Mouse (Mus musculus): ENCODE data around the gene Cldn9. TPM values are rescaled to one million over a fixed set of nuclear protein-coding genes. Genes with fewer than 3 reads are reported as not detected.

The Cldn9 gene
- polyA plus RNA-seq, 1 experiment from 2014 or later = 1.8 TPM

DNA sequence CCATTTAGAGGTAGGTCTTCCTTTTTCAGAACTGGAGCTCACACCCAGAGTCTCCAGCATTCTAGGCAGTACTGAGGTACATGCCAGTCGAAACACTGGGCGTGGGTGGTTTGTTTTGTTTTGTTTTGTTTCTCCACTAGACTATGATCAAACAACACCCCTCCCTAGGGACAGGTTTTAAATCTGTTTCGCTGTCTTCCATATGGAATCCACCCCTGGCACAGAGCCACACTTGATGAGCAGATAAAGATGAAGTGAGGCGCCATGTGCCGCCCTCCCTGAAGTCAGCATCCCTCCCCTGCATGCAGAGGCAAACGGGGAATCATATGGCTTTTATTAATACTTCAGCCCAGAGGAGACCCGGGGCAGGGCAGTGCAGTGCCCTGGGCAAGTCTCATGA lies 20.9 kb upstream of the Cldn9 start:
- Histone ChIP-seq H3K9me3 (no peaks in the 10 kb centered on the region), H3K4me1 (0 out of 2 replicates have a peak, but pooled peaks cover 3% of the 10 kb centered on the region), H3K9ac (no peak overlapping the region), H3K27ac (no peak overlapping the region), H3K4me3 (replicated peaks) (no peak overlapping the region), H3K36me3 (no peaks in the 10 kb centered on the region), H3K4me2 (no peak overlapping the region), H3K27me3 (replicated peaks) (peaks cover 8% of the 10 kb centered on the region)
- WGBS = 49% methylated on average over 7 of the region's 7 CpGs
- ATAC-seq (ENCODE audit: insufficient read depth, low FRiP score, low read depth) = no peak

DNA sequence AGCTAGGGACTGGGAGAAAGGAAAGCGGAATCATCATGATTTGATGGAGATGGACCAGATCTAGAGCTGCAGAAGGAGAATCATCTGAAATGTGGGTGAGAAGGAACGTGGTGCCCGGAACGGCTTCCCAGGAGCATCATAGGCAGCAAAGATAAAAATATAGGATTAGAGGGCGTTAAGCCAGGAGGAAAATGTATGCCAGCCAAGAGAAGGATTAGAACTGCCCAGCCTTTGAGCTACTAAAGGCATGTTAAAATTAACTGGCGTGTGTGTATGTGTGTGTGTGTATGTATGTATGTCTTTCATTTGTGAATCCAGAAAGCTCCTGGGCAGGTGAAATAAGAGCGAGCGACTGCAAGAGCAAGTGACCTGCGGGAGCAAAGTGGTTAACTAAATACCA lies 19.5 kb upstream of the Cldn9 start:
- Histone ChIP-seq H3K36me3 (no peaks in the 10 kb centered on the region), H3K4me2 (no peak overlapping the region), H3K4me3 (replicated peaks) (no peak overlapping the region), H3K27ac (no peak overlapping the region), H3K27me3 (replicated peaks) (peaks cover 16% of the 10 kb centered on the region), H3K4me1 (peaks cover 8% of the 10 kb centered on the region; the same call in 1 of the 2 replicates), H3K9ac (no peak overlapping the region), H3K9me3 (no peaks in the 10 kb centered on the region)
- WGBS = 83% methylated on average over 9 of the region's 9 CpGs
- no peak for ATAC-seq (ENCODE audit: insufficient read depth, low FRiP score, low read depth)

DNA sequence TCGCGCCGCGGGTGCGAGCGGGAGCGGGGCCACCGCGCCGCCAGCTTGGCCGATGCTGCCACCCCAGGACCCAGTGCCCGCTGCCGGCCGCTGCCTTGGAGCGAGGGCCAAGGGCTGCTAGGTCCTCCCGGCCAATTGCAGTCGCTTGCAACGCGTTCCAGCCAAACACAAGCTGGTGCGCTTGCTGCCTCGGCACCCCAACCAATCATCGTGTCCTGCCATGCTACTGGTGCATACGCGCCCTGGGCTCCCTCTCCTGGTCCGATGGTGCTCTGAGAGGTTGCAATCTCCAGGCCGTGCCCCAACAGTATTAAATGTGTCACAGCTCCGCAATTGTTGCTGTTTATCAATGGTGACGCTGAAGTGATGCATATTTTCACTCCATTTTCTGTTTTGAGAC lies 16.3 kb upstream of the Cldn9 start:
- no peak overlapping the region for H3K27ac ChIP-seq
- under 1% methylated on average over 27 of the region's 28 CpGs for WGBS
- H3K9me3 ChIP-seq = no peaks in the 10 kb centered on the region

DNA sequence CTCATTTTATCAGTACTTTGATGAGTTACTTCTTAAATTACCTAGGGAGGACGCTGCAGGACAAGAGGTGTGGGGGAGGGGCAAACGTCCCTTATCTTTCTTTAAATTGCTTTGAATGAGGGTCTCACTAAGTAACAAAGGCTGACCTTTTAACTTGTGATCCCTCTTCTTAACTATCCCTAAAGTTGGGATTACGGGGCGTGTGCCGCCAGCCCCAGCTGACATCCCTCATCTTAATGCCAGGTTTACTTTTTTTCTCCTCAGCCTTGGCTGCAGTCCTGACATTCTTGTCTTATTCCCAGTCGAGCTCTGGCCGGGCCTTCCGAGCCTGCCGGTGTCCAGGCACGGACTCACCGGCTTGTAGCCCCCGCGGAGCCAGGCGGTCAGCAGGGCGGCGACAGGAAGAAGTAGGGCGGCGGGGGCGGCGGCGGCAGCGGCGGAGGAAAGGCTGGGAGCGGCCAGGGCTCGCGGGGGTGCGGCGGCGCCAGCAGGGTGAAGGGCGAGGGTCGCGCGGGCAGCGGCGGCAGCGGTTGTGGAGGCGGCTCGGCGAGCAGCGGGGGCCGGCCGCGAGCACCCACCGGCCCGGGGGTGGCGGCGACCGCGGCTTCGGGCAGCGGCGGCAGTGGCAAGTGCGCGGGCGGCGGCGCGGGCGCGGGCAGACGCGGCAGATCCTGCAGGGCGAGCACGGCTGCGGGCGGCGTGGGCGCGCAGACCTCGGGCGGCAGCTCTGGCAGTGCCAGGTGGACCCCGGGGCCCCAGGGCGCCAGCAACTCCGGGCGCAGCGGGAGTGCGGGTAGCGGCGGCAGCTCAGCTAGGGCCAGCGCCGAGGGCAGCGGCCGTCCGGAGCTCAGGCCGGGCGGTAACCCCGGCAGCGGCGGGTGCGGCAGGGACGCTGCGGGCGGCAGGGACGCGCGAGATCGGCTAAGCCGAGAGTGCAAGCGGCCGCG lies 15.6 kb upstream of the Cldn9 start:
- Histone ChIP-seq H3K9ac (peak overlapping the region; percentile 29), H3K36me3 (no peaks in the 10 kb centered on the region), H3K9me3 (no peaks in the 10 kb centered on the region), H3K4me2 (peak overlapping the region; percentile 100), H3K27ac (no peak overlapping the region), H3K27me3 (replicated peaks) (peaks cover 16% of the 10 kb centered on the region), H3K4me3 (replicated peaks) (peak overlapping the region; percentile 63), H3K4me1 (peaks cover 16% of the 10 kb centered on the region; the same call in 1 of the 2 replicates)
- under 1% methylated on average over 81 of the region's 101 CpGs for WGBS
- peak; percentile 11; the same call in 1 of the 2 replicates for ATAC-seq (ENCODE audit: insufficient read depth, low FRiP score, low read depth)

More for the DNA sequence above, 16.3 kb upstream of the Cldn9 start:
- H3K27me3 ChIP-seq (replicated peaks) = peaks cover 16% of the 10 kb centered on the region
- no peak overlapping the region for H3K9ac ChIP-seq
- peak overlapping the region; percentile 100 for H3K4me2 ChIP-seq
- ATAC-seq (ENCODE audit: insufficient read depth, low FRiP score, low read depth) = peak; percentile 93
- H3K4me1 ChIP-seq = peaks cover 12% of the 10 kb centered on the region; the same call in 1 of the 2 replicates
- no peaks in the 10 kb centered on the region for H3K36me3 ChIP-seq
- peak overlapping the region; percentile 63 for H3K4me3 ChIP-seq (replicated peaks)

DNA sequence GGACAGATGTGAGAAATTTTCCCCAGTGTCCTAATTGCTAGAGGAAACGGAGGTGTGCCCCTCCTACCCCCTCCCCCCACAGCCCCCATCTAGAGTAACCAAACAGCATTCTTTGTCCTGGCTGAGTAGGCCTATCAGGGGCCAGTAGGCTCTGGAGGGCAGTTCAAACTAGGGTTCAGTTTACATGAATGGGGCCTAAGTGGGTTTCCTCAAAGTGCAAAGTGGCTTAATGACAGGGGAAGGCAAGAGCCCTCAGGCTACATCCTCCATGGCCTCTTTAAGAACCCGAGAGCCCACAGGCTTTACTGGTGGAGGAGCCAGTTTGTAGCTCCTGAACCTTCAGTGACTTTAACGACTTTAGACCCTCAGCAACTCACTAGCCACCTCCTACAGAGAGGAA lies 12.0 kb upstream of the Cldn9 start:
- Histone ChIP-seq H3K9me3 (no peaks in the 10 kb centered on the region), H3K36me3 (no peaks in the 10 kb centered on the region), H3K9ac (no peak overlapping the region), H3K27ac (no peak overlapping the region), H3K4me2 (no peak overlapping the region), H3K27me3 (replicated peaks) (peaks cover 13% of the 10 kb centered on the region), H3K4me3 (replicated peaks) (no peak overlapping the region), H3K4me1 (peaks cover 16% of the 10 kb centered on the region; the same call in 1 of the 2 replicates)
- WGBS = 17% methylated on average over 3 of the region's 3 CpGs
- ATAC-seq (ENCODE audit: insufficient read depth, low FRiP score, low read depth) = no peak

DNA sequence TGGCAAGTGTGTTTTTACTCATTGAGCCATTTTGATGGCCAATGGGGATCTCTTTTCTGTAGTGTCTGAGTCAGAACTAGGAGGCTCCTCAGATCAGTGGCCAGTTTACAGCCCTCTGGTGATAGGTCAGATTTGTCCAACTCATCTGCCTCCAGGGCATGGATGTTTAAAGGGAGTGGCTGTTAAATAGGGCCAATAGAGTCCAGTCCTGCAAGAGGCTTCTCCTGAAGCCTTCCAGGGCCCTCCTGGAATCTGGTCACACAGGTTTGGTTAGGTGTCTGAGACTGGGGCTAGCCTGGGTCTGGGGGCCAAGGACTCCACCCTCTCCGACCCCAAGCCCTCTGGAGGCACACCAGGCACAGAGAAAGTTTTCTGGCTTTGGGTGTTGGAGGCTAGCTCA lies 10.7 kb upstream of the Cldn9 start:
- Histone ChIP-seq H3K9me3 (no peaks in the 10 kb centered on the region), H3K4me1 (peaks cover 13% of the 10 kb centered on the region; the same call in 1 of the 2 replicates), H3K27ac (no peak overlapping the region), H3K4me2 (no peak overlapping the region), H3K36me3 (no peaks in the 10 kb centered on the region), H3K9ac (no peak overlapping the region), H3K4me3 (replicated peaks) (no peak overlapping the region), H3K27me3 (replicated peaks) (peaks cover 6% of the 10 kb centered on the region; the same call in 1 of the 2 replicates)
- 48% methylated on average over 1 of the region's 1 CpGs for WGBS
- no peak for ATAC-seq (ENCODE audit: insufficient read depth, low FRiP score, low read depth)

DNA sequence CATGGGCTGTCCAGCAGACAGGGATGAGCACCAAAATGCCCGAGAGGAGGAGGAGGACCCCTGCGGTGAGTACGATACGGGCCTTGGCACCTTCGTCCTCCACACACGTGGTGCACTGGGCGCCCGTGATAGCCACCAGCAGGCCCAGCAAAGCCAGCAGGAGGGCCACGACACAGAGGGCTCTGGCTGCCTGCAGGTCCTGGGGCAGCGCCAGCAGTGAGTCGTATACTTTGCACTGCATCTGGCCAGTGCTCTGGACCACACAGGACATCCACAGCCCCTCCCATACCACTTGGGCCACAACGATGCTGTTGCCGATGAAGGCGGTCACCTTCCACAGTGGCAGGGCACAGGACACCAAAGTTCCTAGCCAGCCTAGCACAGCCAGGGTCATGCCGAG lies 600 bp downstream of the Cldn9 start:
- Histone ChIP-seq H3K4me2 (no peak overlapping the region), H3K9ac (no peak overlapping the region), H3K27me3 (replicated peaks) (peaks cover 37% of the 10 kb centered on the region), H3K27ac (no peak overlapping the region), H3K4me1 (peaks cover 31% of the 10 kb centered on the region), H3K4me3 (replicated peaks) (no peak overlapping the region), H3K9me3 (no peaks in the 10 kb centered on the region), H3K36me3 (no peaks in the 10 kb centered on the region)
- no peak for ATAC-seq (ENCODE audit: insufficient read depth, low FRiP score, low read depth)
- WGBS = 28% methylated on average over 15 of the region's 15 CpGs

DNA sequence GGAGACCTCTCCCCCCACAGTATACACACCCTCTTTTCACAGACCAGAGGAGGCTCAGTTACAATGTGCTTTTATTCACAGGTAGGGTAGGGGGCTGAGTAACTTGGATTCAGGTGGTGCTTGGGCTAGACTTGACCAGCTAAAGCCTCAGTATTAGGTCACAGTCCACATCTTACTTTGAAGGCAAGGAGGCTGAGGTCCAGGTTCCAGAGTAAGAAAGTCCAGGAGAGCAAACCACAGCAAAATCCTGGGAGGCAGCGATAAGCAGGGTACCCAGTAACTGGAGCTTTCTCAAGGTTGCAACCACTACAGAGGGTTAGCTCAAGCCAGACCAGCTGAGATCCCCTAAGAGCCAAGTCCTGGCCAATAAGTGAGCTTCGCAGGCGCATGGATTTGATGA lies 1.3 kb downstream of the Cldn9 start:
- WGBS = 64% methylated on average over 3 of the region's 3 CpGs
- H3K4me1 ChIP-seq = peaks cover 34% of the 10 kb centered on the region
- no peaks in the 10 kb centered on the region for H3K9me3 ChIP-seq
- no peak overlapping the region for H3K4me3 ChIP-seq (replicated peaks)
- H3K4me2 ChIP-seq = no peak overlapping the region
- H3K27ac ChIP-seq = no peak overlapping the region
- H3K27me3 ChIP-seq (replicated peaks) = peaks cover 37% of the 10 kb centered on the region
- H3K36me3 ChIP-seq = no peaks in the 10 kb centered on the region
- ATAC-seq (ENCODE audit: insufficient read depth, low FRiP score, low read depth) = no peak
- H3K9ac ChIP-seq = no peak overlapping the region

DNA sequence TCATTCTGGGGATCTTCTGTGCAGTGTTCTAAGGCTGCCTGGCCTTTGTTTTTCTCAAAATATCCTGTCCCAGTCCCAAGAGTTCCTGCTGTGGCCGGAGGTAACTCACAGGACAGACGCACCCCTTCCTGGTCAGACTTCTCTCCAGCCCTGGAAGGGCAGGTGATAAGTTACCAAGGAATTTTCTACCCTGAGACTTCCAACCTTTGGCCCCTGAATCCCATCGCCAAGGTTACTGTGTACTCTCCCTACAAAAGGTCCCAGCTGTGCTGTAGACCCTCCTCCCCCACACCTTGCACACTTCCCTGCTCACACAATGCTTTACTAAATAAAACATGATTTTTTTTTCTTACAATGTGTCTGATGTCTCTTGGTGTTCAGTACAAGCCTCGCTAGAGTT lies 1.7 kb downstream of the Cldn9 start:
- WGBS = 37% methylated on average over 4 of the region's 4 CpGs
- Histone ChIP-seq H3K4me2 (0 out of 2 replicates have a peak overlapping the region, but pooled peaks have one; percentile 2), H3K9me3 (no peaks in the 10 kb centered on the region), H3K4me3 (replicated peaks) (no peak overlapping the region), H3K27me3 (replicated peaks) (peaks cover 37% of the 10 kb centered on the region), H3K4me1 (peaks cover 35% of the 10 kb centered on the region), H3K9ac (no peak overlapping the region), H3K36me3 (no peaks in the 10 kb centered on the region), H3K27ac (no peak overlapping the region)
- no peak for ATAC-seq (ENCODE audit: insufficient read depth, low FRiP score, low read depth)

DNA sequence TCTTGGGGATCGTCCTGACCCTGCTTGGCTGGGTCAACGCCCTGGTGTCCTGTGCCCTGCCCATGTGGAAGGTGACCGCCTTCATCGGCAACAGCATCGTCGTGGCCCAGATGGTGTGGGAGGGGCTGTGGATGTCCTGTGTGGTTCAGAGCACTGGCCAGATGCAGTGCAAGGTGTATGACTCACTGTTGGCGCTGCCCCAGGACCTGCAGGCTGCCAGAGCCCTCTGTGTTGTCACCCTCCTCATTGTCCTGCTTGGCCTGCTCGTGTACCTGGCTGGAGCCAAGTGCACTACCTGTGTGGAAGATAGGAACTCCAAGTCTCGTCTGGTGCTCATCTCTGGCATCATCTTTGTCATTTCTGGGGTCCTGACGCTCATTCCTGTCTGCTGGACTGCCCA lies 2.7 kb downstream of the Cldn9 start:
- ATAC-seq (ENCODE audit: insufficient read depth, low FRiP score, low read depth) = peak; percentile 21; the same call in 1 of the 2 replicates
- WGBS = 58% methylated on average over 10 of the region's 10 CpGs
- Histone ChIP-seq H3K9me3 (no peaks in the 10 kb centered on the region), H3K4me1 (peaks cover 43% of the 10 kb centered on the region), H3K9ac (no peak overlapping the region), H3K27ac (peak overlapping the region; percentile 19; the same call in 1 of the 2 replicates), H3K27me3 (replicated peaks) (peaks cover 37% of the 10 kb centered on the region), H3K4me3 (replicated peaks) (0 out of 2 replicates have a peak overlapping the region, but pooled peaks have one; percentile 1), H3K4me2 (peak overlapping the region; percentile 42), H3K36me3 (no peaks in the 10 kb centered on the region)

DNA sequence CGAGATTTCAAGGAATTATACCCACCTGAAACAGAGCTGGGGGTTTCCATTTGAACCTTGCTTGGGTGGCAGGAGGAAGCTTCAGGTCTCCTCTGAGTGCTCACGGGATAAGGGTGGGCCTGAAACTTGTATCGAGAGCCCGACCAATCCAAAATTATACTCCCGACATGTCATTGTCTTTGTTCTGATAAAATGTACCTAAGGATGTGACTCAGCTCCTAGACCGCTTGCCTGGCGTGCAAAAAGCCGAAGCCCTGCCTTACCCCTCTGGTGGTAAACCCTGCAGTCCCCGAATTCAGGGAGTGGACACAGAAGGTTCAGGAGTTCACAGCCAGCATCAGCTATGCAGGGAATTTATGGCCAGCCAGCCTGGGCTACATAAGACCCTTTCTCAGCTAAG lies 3.5 kb downstream of the Cldn9 start:
- Histone ChIP-seq H3K4me2 (peak overlapping the region; percentile 42), H3K27ac (no peak overlapping the region), H3K36me3 (no peaks in the 10 kb centered on the region), H3K9ac (no peak overlapping the region), H3K9me3 (no peaks in the 10 kb centered on the region), H3K4me3 (replicated peaks) (peak overlapping the region; percentile 36; the same call in 1 of the 2 replicates), H3K4me1 (peaks cover 51% of the 10 kb centered on the region), H3K27me3 (replicated peaks) (peaks cover 37% of the 10 kb centered on the region)
- ATAC-seq (ENCODE audit: insufficient read depth, low FRiP score, low read depth) = no peak
- 59% methylated on average over 9 of the region's 9 CpGs for WGBS

DNA sequence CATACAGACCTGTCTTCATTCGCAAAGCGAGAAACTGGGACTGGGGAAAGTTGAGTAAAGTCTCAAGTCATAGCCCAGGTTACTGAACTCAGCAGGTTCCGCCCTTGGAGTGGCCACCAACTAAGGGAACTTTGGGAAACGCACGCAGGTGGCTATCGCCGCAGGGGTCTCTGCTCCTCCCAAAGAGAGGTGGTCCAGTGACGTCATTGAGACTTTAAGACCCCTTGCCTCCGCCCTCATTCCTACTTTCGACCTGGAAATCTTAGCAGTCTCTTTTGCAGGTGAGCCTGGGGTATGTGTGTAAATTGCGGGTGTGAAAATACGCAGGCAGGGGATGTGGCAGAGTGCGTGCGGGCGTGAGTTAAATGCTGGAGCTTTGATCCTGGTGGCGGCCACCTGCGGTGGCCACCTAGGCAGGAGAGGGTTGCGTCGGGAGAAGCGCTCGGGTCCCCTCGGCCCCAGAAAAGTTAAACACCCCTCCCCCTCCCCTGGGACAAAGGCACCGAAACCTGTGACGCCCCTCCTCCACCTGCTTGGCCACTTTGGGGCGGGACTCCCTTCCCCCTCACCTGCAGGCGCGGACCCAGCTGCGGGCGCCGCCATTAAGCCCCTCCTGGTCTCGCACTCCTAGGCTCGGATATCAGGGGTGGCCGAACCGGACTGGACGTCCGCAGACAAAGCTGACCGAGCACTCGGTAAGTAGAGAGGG lies 4.5 kb downstream of the Cldn9 start, which contains the start of gene Cldn6:
TSS of gene Cldn6 (plus strand) at position 123 of the 709 bp plus-strand sequence.
- ATAC-seq (ENCODE audit: insufficient read depth, low FRiP score, low read depth) = no peak
- WGBS = 3% methylated on average over 38 of the region's 38 CpGs

More for the DNA sequence above, 4.5 kb downstream of the Cldn9 start, which contains the start of gene Cldn6:
- H3K27ac ChIP-seq = peak within 1 kb of the TSS; percentile 64
- no peaks in the 10 kb centered on the region for H3K36me3 ChIP-seq
- no peaks in the 10 kb centered on the region for H3K9me3 ChIP-seq
- peak within 1 kb of the TSS; percentile 36 for H3K4me3 ChIP-seq (replicated peaks)
- H3K27me3 ChIP-seq (replicated peaks) = peaks cover 37% of the 10 kb centered on the region
- peaks cover 59% of the 10 kb centered on the region for H3K4me1 ChIP-seq
- no peak within 1 kb of the TSS for H3K9ac ChIP-seq
- peak within 1 kb of the TSS; percentile 42 for H3K4me2 ChIP-seq
